Mouse (Mus musculus) liver, adult 2 months (tissue): ENCODE measurements around the gene Ntf3.

ENCODE experiments used
- CTCF ChIP-seq: fragments of 200-500 bp; IDR thresholded peaks from 2 replicates; pipeline ENCODE4 v1.5.1; 2011; ENCODE audit warnings: low read depth, low read length, control low read depth
- POLR2A ChIP-seq: fragments of 200-500 bp; IDR thresholded peaks from 2 replicates; pipeline ENCODE4 v1.6.1; 2011; ENCODE audit warnings: low read length, control low read depth; ENCODE audit not compliant: insufficient read depth; ENCODE audit errors: extremely low read depth

- TF ChIP-seq CTCF (no peak), POLR2A (no peak)
Measured at GRCm38 (mm10) chr6:126106798-126107173, 59.9 kb downstream of the Ntf3 start.
